Mouse (Mus musculus): Measurements from ENCODE around the gene Pkig. TPM values are rescaled to one million over a fixed set of nuclear protein-coding genes. Genes with fewer than 3 reads are reported as not detected.

The Pkig gene
- polyA plus RNA-seq, 1 experiment = not detected

DNA sequence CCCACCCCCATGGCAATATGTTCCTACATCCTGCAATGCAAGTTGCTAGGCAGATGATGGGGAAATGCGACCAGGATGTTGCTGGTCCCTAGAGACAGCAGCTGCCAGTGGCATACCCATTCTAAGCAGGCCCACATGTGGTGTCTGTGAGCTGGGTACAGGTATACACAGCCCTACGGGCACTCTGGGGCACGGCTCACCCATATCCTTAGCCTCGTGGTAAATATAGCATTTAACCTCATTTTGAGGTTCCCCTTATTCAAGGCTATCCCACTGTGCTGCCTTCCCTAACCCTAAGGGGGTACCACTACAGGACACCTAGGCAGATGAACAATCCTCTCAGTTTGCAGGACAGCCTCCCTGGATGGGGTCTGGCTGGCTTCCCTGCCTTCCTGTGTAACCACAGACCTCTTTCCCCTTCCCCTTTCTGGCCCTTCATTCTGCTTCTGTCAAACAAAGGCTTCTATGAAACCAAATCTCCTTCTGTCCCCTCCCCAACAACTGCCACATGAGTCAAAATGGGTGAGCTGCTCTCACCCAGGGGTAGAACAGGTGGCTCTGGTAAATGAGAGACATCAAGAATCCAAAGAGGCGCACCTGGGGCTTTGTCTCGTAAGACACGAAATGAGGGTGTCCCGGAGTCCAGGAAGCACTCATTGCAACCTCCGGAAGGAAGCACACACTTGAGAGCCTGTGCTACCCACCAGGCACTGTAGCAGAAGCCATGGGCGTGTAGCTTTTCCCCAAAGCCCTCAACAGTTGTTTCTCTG lies 86.8 kb downstream of the Pkig start:
- 89% methylated on average over 10 of the region's 10 CpGs for WGBS
- no peak overlapping the region for H3K4me3 ChIP-seq (ENCODE audit: insufficient read depth, low read depth, low read length)
- H3K27ac ChIP-seq (ENCODE audit: insufficient read depth, low read depth, low read length) = no peak overlapping the region
- no peak for TF ChIP-seq POLR2A (IDR thresholded peaks at IDR 0.05; ENCODE audit: insufficient read depth, low read depth, low read length)
- no peak for TF ChIP-seq CTCF (IDR thresholded peaks at IDR 0.05; ENCODE audit: insufficient read depth, low read depth, low read length)
- H3K4me1 ChIP-seq (ENCODE audit: control insufficient read depth, insufficient read depth, low read length) = peaks cover 10% of the 10 kb centered on the region

DNA sequence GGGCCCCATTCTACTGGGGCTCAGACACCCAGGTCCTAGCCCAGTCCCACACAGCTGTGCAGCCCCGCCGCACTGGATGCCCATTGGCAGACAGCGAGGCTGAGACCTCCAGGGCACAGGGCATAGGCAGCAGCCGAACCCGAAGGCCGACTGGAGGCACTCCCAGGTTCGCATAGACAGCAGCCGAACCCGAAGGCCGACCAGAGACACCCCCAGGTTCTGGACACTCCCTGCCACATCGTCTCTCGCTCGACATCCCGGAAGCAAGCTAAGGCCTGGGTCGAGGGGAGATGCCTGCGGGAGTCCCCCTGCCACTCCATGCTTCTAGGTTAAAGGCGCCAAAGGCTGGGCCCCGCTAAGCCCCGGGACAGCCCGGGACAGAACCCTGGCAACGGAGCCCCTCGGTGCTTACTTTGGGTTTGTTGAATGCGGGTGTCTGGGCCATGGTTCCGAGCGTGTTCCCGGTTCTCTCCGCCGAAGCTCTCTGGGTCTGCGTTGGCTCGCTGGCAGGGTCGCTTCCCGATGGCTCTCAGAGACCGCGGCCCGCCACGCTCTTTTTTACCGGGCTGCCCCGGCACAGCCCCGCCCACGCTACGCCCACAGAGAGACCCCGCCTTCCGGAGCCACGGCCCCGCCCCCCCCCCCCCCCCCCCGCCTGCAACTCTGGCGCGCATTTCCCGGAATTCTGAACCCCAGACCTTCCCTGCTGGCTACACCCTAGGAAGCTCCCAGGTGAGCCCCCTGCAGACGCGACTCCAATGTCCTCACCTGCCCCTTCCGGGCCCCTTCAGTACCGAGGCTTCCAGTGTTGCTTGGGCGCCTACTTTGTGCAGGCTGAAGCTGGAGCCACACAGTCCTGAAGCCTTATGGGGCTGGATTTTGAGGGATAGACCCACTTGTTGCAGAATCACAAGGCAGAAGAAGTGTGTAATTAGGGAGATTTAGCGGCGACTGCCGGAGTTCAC lies 91.7 kb downstream of the Pkig start, which contains the start of gene Ada:
Ada (minus strand) TSS at position 593 of the 965 bp plus-strand sequence.
- H3K4me1 ChIP-seq (ENCODE audit: control insufficient read depth, insufficient read depth, low read length) = peaks cover 11% of the 10 kb centered on the region
- 5% methylated on average over 53 of the region's 57 CpGs for WGBS
- peak within 1 kb of the TSS; percentile 43 for H3K4me3 ChIP-seq (ENCODE audit: insufficient read depth, low read depth, low read length)
- no peak within 1 kb of the TSS for H3K27ac ChIP-seq (ENCODE audit: insufficient read depth, low read depth, low read length)
- TF ChIP-seq CTCF (IDR thresholded peaks at IDR 0.05; ENCODE audit: insufficient read depth, low read depth, low read length) = no peak
- no peak for TF ChIP-seq POLR2A (IDR thresholded peaks at IDR 0.05; ENCODE audit: insufficient read depth, low read depth, low read length)

DNA sequence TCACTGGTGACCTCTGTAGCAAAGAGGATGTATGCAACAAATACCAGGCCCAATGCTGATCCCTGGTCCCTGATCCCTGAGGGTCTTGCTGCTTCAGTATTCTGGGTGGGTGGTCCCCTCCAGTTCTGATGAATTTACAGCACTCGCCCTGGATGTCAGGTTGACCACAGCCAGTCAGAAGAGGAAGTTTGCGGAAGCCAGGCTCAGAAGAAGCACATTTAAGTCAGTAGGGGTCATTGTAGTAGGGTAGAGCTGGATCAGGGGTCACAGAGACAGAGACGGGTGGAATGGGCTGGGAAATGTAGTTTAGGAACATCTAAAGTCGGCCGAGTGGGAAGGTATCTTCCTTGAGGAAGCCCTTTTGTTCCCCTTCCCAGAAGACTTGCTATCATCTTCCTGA lies 96.0 kb downstream of the Pkig start:
- Histone ChIP-seq H3K4me1 (ENCODE audit: control insufficient read depth, insufficient read depth, low read length) (peaks cover 11% of the 10 kb centered on the region), H3K4me3 (ENCODE audit: insufficient read depth, low read depth, low read length) (no peak overlapping the region), H3K27ac (ENCODE audit: insufficient read depth, low read depth, low read length) (no peak overlapping the region)
- 95% methylated on average over 5 of the region's 5 CpGs for WGBS
- TF ChIP-seq POLR2A (IDR thresholded peaks at IDR 0.05; ENCODE audit: insufficient read depth, low read depth, low read length) (no peak), CTCF (IDR thresholded peaks at IDR 0.05; ENCODE audit: insufficient read depth, low read depth, low read length) (no peak)

DNA sequence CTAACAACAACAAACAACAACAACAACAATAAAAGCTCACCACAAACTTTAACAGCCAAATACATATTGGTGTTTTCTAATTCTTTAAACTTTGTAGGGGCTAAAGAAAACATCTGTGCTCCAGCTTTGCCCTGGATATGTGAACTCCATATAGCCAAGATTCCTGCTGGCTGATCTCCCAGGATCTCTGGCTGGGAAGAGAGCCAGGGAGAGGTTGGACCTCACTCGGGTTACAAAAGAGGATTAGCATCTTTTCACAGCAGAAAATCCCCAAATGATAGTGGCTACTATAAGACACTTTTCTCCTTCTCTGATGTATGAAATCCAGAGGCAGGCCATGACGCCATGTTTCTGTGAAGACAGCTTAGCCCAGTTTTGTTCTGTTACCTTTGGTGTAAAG lies 98.5 kb downstream of the Pkig start:
- Histone ChIP-seq H3K27ac (ENCODE audit: insufficient read depth, low read depth, low read length) (no peak overlapping the region), H3K4me1 (ENCODE audit: control insufficient read depth, insufficient read depth, low read length) (no peaks in the 10 kb centered on the region), H3K4me3 (ENCODE audit: insufficient read depth, low read depth, low read length) (no peak overlapping the region)
- no peak for TF ChIP-seq CTCF (IDR thresholded peaks at IDR 0.05; ENCODE audit: insufficient read depth, low read depth, low read length)
- TF ChIP-seq POLR2A (IDR thresholded peaks at IDR 0.05; ENCODE audit: insufficient read depth, low read depth, low read length) = no peak
- 26% methylated on average over 2 of the region's 2 CpGs for WGBS

DNA sequence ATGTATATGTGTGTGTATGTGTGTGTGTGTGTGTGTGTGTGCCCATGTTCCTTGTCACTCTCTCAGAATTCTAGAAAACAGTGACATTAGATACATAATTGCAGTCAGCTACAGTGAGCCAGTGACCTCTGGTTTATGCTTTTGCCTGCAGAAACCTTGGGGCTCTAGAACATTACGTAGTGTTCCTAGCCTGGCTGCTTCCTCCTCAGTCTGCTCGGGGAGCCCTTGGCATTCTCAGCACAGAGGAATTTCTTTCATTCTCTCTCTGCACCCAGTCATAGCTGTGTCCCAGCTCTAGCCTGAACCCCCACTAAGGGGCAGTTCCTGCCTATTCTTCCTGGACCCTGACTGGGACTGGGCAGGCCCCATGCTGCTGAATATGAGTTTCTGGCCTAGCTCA lies 100.0 kb downstream of the Pkig start:
- no peak overlapping the region for H3K27ac ChIP-seq (ENCODE audit: insufficient read depth, low read depth, low read length)
- 75% methylated on average over 2 of the region's 2 CpGs for WGBS
- H3K4me3 ChIP-seq (ENCODE audit: insufficient read depth, low read depth, low read length) = no peak overlapping the region
- no peak for TF ChIP-seq POLR2A (IDR thresholded peaks at IDR 0.05; ENCODE audit: insufficient read depth, low read depth, low read length)
- TF ChIP-seq CTCF (IDR thresholded peaks at IDR 0.05; ENCODE audit: insufficient read depth, low read depth, low read length) = no peak
- no peaks in the 10 kb centered on the region for H3K4me1 ChIP-seq (ENCODE audit: control insufficient read depth, insufficient read depth, low read length)

DNA sequence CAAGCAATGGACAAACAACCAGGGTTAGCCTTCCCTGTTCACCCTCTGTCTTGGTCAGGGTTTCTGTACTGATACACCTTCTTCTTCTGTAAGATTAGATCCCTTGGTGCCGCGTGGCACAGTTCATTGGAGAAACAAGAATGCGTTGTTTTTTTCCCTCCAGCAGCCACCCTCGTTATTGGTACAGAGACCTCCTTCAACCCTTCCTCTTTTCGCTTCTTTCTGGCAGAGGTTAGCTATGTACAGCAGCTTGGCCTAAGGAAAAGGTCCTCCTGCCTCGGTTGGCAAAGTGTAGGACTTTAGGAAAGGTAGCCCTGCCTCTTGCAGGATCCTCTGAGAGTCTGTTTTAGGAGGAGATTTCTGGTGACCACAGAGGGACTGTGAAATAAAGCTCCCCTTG lies 102.4 kb downstream of the Pkig start:
- H3K4me3 ChIP-seq (ENCODE audit: insufficient read depth, low read depth, low read length) = no peak overlapping the region
- WGBS = 79% methylated on average over 6 of the region's 6 CpGs
- TF ChIP-seq POLR2A (IDR thresholded peaks at IDR 0.05; ENCODE audit: insufficient read depth, low read depth, low read length) = no peak
- no peak for TF ChIP-seq CTCF (IDR thresholded peaks at IDR 0.05; ENCODE audit: insufficient read depth, low read depth, low read length)
- no peaks in the 10 kb centered on the region for H3K4me1 ChIP-seq (ENCODE audit: control insufficient read depth, insufficient read depth, low read length)
- no peak overlapping the region for H3K27ac ChIP-seq (ENCODE audit: insufficient read depth, low read depth, low read length)

DNA sequence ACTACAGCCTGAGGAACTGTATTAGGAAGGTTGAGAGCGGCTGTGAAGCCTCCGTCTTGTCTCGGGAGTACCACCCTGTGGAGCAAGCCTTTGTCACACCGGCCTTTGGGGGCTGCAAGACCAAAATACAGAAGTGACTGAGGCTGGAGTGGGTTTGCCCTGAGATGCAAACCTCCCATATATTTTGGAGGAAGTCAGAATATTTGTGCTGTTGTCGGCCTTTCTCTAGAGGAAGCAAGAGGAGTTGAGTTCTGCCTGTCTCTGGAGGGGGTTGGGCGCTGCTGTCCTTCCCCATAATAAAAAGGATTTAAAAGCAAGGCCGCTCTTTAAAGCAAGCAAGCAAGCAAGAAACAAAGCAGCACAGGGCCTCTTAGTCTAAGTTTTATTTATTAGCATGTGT lies 103.2 kb downstream of the Pkig start:
- H3K4me1 ChIP-seq (ENCODE audit: control insufficient read depth, insufficient read depth, low read length) = no peaks in the 10 kb centered on the region
- 94% methylated on average over 7 of the region's 7 CpGs for WGBS
- no peak overlapping the region for H3K27ac ChIP-seq (ENCODE audit: insufficient read depth, low read depth, low read length)
- TF ChIP-seq POLR2A (IDR thresholded peaks at IDR 0.05; ENCODE audit: insufficient read depth, low read depth, low read length) = no peak
- TF ChIP-seq CTCF (IDR thresholded peaks at IDR 0.05; ENCODE audit: insufficient read depth, low read depth, low read length) = no peak
- H3K4me3 ChIP-seq (ENCODE audit: insufficient read depth, low read depth, low read length) = no peak overlapping the region

DNA sequence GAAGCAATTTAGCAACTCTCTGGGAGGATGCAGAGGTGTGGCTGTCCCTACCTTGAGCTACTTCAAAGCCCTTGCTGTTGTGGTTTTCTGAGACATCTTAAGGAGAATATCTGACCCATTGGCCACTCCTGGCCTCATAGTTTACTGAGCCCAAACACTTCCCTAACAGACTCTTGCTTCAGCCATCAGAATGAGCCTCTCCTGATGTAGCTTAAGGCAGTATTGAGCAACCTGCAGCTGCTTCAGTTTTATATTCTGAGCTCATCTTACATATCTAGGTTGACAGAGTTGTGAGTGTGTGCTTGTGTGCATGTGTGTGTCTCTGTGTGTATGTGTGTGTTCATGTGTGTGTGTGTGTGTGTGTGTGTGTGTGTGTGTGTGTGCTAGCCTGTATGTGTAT lies 108.1 kb downstream of the Pkig start:
- Histone ChIP-seq H3K4me1 (ENCODE audit: control insufficient read depth, insufficient read depth, low read length) (no peaks in the 10 kb centered on the region), H3K27ac (ENCODE audit: insufficient read depth, low read depth, low read length) (no peak overlapping the region)
- TF ChIP-seq POLR2A (IDR thresholded peaks at IDR 0.05; ENCODE audit: insufficient read depth, low read depth, low read length) = no peak

DNA sequence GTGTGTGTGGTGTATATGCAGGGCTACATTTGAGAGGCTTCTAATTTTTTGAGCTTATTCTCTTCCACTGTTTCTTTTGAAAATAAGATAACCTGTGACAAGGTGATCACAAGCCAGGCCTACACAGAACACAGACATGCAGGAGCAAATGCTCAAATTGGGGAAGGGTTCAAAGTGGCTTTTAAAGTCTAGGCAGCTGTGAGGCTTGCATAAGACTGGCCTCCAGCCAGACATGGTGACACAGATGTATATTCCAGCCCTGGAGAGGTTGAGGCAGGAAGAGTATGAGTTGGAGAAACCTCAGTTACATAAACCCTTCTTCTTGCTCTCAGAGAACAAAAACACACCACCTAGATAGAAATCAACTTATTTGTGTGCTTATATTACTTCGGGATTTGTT lies 108.7 kb downstream of the Pkig start:
- WGBS = 79% methylated on average over 1 of the region's 1 CpGs
- Histone ChIP-seq H3K27ac (ENCODE audit: insufficient read depth, low read depth, low read length) (no peak overlapping the region), H3K4me3 (ENCODE audit: insufficient read depth, low read depth, low read length) (no peak overlapping the region), H3K4me1 (ENCODE audit: control insufficient read depth, insufficient read depth, low read length) (no peaks in the 10 kb centered on the region)
- TF ChIP-seq POLR2A (IDR thresholded peaks at IDR 0.05; ENCODE audit: insufficient read depth, low read depth, low read length) = no peak
- TF ChIP-seq CTCF (IDR thresholded peaks at IDR 0.05; ENCODE audit: insufficient read depth, low read depth, low read length) = no peak

More for the DNA sequence above, 108.1 kb downstream of the Pkig start:
- H3K4me3 ChIP-seq (ENCODE audit: insufficient read depth, low read depth, low read length) = no peak overlapping the region

Measured in olfactory bulb, adult 2 months (tissue).